Mouse (Mus musculus) layer of hippocampus, adult 11-12 months (tissue): ENCODE results near the gene Usp29.
"Not testable (repeated sequence)": the region's sequence is repeated elsewhere in the genome, so short reads cannot be mapped to it uniquely, and the experiment has no call there.

Experiments
- DNase-seq: peaks from one replicate; pipeline ENCODE4 v3.0.0; 2022; ENCODE audit warnings: low spot score

The Usp29 gene

DNA sequence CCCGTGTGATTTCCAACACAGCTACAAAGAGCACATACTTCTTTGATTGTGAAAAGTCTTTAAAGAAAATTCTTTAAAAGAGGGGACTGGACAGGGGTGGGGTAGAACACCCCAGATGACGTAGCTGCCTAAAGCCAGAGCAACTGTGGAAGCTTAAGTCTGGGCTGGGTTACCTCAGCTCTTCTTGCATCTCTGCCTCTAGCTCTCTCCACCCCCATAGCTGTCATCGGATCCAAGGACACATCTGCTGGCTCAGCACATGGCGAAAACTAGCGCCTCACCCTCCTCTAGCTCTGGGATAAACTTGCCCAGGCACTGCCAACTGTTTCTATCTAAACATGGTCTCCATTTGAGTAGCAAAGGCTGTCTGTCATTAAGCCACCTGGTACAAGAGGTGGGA lies 34.9 kb downstream of the Usp29 start:
- peak; percentile 6 for DNase-seq

DNA sequence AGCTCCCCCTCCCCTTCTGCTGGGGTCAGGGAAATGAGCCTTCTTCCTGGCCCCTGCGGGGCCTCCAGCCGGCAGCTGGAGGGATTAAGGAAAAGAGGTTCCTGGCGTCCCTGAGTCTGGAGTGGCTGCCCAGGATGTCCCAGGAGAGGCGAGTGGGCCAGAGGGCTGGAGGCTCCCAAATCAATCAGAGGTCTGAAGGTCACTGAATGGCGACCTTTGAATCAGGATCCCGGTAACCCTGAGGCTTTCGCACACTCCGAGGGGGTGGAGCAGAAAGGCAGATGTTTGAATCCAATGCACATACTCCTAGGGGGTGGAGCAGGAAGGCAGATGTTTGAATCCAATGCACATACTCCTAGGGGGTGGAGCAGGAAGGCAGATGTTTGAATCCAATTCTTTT lies 39.9 kb downstream of the Usp29 start:
- DNase-seq = no peak

DNA sequence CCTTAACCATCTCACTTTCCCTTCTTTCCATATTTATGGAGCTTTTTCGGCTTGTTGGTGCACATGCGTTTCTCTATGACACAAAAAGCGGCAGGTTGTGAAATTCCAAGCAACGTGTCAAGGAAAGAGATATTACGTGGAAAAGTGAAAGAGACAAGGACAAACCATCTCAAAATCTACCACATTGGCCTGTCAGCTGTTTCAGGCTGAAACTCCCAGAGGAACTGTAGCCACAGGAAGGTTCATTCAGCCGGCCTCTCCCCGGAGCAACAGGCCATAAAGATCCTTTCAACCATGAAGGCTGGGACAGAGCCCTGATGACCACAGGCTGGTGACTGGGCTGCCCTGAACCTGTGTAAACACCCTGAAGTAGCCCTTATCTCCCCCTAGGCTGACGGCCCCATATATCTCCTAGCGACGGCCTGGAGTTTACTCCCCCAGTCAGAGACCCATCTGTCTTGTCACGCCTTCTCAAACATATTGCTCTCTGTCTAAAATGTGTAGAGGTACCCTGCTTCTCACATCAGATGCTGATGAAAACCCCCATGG lies 43.6 kb downstream of the Usp29 start:
- not testable (repeated sequence) for DNase-seq

DNA sequence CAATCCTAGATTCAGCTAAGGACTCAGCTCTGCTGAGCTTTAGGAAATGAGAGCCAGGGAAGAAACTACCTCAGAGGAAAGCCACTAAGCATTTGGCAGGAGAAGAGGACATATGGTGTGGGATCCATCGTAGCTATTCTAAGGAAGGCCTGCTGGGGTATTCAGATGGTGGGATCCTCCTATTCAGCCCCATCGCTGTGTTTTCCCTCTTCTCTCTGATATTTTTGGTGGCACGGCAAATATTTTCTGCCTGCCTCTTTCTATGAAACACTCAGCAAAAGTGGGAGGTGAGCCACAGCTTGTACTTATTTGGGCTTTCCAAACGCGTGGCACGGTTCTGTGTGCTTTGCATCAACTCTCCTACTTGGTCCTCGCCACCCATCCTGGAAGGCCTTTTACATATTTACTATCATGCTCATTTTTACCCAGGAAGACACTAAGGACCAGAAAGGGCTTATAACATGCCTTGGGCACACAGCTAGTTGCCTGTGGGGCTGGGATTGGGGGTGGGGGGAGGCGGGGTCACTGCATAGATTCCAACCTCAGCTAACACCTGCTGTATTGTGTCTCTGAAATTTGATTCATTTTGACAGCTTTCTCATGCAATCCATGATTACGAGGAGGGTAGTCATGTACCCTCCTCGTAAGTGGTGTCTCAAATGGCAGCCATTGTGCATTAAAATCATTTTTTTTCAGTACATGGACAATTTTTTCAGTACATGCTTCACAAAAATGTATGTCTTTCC lies 46.1 kb downstream of the Usp29 start:
- peak; percentile 69 for DNase-seq

DNA sequence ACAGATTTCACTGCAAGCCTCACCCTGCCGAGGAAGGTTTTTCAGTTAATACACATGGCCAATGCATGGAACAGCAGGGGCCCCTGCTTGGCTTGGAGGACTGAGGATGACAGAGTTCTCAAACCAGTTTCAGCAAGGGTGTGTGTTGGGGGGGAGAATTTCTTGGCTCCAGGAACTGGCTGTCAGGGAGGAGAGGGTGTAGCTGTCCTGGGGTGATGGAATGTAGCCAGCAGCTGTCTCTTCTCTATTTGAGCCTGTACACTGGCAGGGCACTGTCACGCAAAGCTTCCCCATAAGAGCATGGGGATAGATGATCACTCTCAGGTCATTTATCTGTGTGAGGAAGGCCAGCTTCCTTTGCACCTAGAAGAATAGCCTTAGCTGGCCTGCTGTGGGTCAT lies 46.7 kb downstream of the Usp29 start:
- no peak for DNase-seq

DNA sequence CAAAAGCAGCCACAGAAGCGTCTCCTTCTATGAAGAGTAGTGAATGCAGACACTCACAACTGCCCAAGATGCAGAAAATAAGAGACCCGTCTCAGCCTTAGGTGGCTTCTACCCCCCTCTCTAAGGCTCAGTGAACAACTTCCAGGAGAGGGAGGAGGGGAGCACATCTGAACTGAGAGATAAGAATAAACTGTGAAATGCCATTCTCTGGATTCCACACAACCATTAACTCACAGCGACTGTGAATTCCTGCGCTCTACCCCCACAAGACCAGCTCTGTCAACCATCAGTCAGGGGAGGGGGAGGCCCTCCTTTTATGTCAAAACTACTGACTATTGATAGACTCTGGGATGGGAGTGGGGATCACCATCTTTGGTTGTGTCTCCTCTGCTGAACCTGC lies 47.3 kb downstream of the Usp29 start:
- DNase-seq = no peak

DNA sequence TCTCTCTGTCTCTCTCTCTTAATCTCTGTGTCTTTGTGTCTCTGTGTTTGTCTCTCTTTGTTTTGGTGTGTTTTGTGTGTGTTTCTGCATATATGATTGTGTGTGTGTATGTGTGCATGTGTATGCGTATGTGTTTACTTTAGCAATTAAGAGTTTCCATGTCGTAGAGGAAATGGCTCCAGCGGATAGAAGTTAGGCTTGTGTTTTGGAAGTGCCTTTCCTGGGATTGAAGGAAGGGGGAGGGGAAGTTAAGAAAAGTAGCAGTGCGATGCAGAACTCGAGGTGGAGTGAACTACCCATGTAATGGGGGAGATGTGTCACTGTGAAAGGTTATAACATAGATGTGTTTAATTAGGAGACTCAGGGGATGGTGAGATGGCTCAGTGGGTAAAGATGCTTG lies 48.8 kb downstream of the Usp29 start:
- DNase-seq = no peak

GRCm38 (mm10) chr7:6781541-6781940 lies 51.2 kb downstream of the Usp29 start:
- no peak for DNase-seq

DNA sequence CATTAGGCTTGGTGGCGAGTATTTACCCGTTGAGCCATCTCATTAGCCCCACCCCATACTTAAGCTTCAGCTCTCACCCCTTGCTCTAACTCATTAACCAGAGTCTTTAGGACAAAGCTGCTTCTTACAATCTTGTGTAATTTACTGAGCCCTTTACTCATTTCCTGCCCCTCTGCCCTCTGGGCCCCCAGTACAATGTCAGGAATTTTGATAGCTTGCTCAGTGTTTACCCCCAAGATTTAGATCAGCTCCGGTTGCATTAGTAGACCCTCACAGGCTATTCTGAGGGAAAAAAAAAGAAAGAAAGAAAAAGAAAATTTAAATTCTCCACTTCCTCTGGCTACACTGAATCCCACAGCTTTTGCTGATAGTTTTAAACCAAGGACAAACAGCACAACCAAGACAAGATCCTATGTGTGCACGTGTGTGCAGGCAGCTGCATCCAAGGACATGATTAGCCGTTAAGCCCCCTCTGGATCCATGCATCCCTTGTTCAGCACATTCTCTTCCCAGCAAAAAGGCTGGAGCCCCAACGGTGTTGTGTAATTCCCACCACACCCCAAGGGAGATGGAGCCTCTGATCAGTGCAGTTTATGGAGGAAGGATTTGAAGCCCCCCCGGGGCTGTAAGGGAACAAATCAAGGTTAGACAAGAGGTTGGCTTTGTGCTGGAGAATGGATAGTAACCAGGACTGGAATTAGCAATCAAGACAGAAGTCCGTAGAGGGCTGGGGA lies 54.1 kb downstream of the Usp29 start:
- no peak for DNase-seq

DNA sequence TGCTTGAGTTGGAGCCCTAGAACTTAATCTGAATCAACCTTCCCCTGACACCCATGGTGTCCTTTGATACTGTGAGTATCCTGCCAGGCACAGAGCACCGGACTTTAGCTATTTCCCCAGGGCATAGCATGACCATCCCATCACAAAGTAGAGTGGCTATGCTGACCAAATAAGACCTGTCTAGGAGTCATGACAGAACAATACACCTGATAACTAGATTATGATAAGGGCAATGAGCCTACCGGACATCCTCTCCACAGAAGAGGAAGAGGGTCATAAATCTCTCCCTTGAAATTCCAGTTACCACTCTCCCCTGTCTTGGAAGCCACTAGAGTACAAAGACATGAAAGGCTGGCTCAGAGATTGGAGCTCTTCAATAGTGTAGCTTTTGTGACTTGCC lies 56.6 kb downstream of the Usp29 start:
- DNase-seq = no peak

DNA sequence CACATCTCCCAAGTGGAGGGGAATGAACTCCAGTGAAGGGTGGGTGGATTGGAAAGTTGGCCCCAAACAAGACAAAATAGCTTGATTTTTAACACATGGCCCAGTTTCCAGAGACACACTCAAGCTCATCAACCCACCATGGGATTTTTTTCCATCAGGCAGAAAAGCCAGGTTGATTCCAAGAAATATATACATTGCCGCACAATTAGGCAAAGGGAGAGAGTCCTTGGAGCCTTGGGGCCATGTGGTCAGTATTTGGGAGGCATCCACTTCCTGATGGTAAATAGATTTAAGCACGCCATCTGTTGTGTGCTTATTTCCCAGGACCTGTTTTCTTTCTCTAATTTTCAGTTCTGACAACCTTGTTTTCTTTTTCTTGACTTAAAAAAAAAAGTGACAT lies 57.7 kb downstream of the Usp29 start:
- DNase-seq = no peak

- no peak for DNase-seq
Measured at GRCm38 (mm10) chr7:6791286-6792065, 61.1 kb downstream of the Usp29 start.

- DNase-seq = no peak
Measured at GRCm38 (mm10) chr7:6793240-6793639, 62.9 kb downstream of the Usp29 start.

GRCm38 (mm10) chr7:6793811-6794210 lies 63.4 kb downstream of the Usp29 start:
- no peak for DNase-seq

- no peak for DNase-seq
Measured at GRCm38 (mm10) chr7:6797408-6797807, 67.0 kb downstream of the Usp29 start.

- DNase-seq = no peak
Measured at GRCm38 (mm10) chr7:6799105-6799805, 68.9 kb downstream of the Usp29 start.

DNA sequence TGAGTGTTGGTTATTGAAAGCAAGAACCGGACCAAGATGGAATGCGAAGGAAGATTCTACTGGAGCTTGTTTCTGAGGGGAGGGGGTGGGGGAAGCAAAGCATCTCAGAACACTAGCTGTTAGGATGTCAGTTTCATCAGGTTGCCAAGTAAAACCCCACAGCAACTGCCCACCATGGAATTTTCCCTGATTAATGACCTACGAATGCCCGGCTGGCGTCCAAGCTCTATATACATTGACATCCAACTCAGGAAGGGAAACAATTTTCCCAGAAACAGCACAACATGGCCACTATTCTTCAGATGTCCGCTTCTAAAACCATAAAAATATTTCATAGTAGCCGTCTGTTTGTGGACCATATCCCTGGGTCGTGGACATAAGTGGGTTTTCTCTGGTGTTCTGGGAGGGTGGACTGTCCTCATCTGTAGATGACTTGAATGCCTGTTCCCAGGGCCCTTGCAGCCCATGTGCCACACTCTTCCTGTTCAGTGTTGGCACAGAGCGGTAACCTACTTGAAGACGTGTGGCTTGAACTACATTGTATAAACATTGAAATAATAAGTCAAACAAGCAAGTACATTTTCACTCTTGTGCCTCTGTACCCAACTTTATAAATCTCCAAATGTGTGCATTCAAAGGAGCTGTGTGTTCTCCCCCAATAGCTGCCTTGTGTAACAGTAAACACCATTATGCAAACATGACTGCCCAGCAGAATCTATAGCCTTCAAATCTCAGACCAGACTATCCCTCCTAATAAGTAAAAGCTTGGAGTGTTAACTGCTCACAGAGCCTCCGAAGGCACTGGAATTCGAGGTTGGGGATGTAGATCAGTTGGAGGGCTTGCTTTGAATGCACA lies 70.4 kb downstream of the Usp29 start:
- no peak for DNase-seq

DNA sequence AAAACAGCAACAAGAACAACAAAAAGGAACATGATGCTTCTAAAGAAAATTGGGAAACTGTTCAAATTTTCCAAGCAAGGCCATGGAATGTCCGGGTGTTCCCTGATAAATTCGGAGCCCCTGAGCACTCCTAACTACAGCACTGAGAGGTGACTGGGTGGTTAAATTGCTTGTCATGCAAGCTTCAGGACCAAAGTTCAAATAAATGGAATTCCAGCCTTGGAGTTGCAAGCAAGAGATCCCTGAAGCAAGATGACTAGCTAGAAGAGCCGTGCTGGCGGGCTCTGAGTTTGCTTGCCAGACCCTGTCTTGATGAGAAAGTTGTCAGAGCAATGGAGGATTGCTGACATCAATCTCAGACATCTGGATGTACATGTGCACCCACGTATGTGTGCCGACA lies 71.3 kb downstream of the Usp29 start:
- DNase-seq = no peak

- DNase-seq = peak; percentile 57
Measured at GRCm38 (mm10) chr7:6810556-6810955, 80.2 kb downstream of the Usp29 start.

- no peak for DNase-seq
Measured at GRCm38 (mm10) chr7:6814971-6815370, 84.6 kb downstream of the Usp29 start.
